Mouse (Mus musculus) heart, postnatal 0 days (tissue): ENCODE results near the gene Gfra1. TPM values are rescaled to one million over a fixed set of nuclear protein-coding genes. Genes with fewer than 3 reads are reported as not detected.

ENCODE experiments used
- ATAC-seq: fragments of 200-750 bp; cut with Nextera tagmentation; 2 replicates; pipeline ENCODE4 v1.8.0; 2017; ENCODE audit warnings: low read depth, moderate number of reproducible peaks, moderate library complexity; ENCODE audit not compliant: insufficient read depth
- DNase-seq: peaks from one replicate; pipeline ENCODE4 v3.0.0-alpha.2; 2016; ENCODE audit warnings: low spot score
- H3K27ac ChIP-seq: fragments of 300-500 bp; sonication (generic); 2 replicates; pipeline ENCODE4 v1.5.1; 2014; ENCODE audit warnings: low read depth, mild to moderate bottlenecking
- H3K27me3 ChIP-seq: fragments of 300-500 bp; sonication (generic); 2 replicates; pipeline ENCODE4 v1.6.1; 2014; ENCODE audit warnings: low read length, mixed read lengths; ENCODE audit not compliant: control insufficient read depth, insufficient read depth
- H3K36me3 ChIP-seq: fragments of 300-500 bp; sonication (generic); replicated peaks from 2 replicates; pipeline ENCODE4 v1.6.1; 2014; ENCODE audit warnings: low read length, mixed read lengths; ENCODE audit not compliant: control insufficient read depth, insufficient read depth
- H3K4me1 ChIP-seq: fragments of 300-500 bp; sonication (generic); 2 replicates; pipeline ENCODE4 v1.6.1; 2014; ENCODE audit warnings: antibody characterized with exemption; ENCODE audit not compliant: control insufficient read depth, insufficient read depth
- H3K4me2 ChIP-seq: fragments of 300-500 bp; sonication (generic); 2 replicates; pipeline ENCODE4 v1.6.1; 2014; ENCODE audit warnings: low read depth, mild to moderate bottlenecking, low read length, moderate library complexity
- H3K4me3 ChIP-seq: fragments of 300-500 bp; sonication (generic); 2 replicates; pipeline ENCODE4 v1.5.1; 2014; ENCODE audit warnings: low read depth, low read length
- H3K9ac ChIP-seq: fragments of 300-500 bp; sonication (generic); replicated peaks from 2 replicates; pipeline ENCODE4 v1.6.1; 2014; ENCODE audit warnings: low read depth, low read length, mixed read lengths
- H3K9me3 ChIP-seq: fragments of 300-500 bp; sonication (generic); replicated peaks from 2 replicates; pipeline ENCODE4 v1.6.1; 2016; ENCODE audit warnings: low read length; ENCODE audit not compliant: control insufficient read depth
- CTCF ChIP-seq: IDR thresholded peaks from 2 replicates; pipeline ENCODE4 v1.5.1; 2016; ENCODE audit warnings: antibody characterized with exemption, control low read depth, low read depth
- EP300 ChIP-seq: IDR thresholded peaks from 2 replicates; pipeline ENCODE4 v1.6.1; 2016; ENCODE audit warnings: antibody characterized with exemption, low read depth
- WGBS: fragments of 180-500 bp; shearing (Covaris S2); extraction: QIAGEN DNeasy Blood & Tissue Kit; methylation state at CpG from one replicate; pipeline ENCODE4 v1.1.7; 2014; 5-methylcytosine and 5-hydroxymethylcytosine counted together
- polyA plus RNA-seq: library from polyadenylated mRNA; unstranded; fragments of >200 nt; fragmentation: Nextera tagmentation; extraction: Ambion mirVana; gene quantifications from 2 replicates; pipeline ENCODE4 v1.2.1, GENCODE M21; 2015
- total RNA-seq: library from RNA; depleted of rRNA; stranded (reverse); fragments of >200 nt; gene quantifications from 2 replicates; pipeline ENCODE4 v1.2.3, GENCODE M21; 2014; ENCODE audit warnings: low replicate concordance

The Gfra1 gene
- total and polyA plus RNA-seq, 2 experiments from 2014 or later = 0.63 to 0.65 TPM

GRCm38 (mm10) chr19:58226882-58227281 lies 228.8 kb downstream of the Gfra1 start:
- Histone ChIP-seq H3K36me3 (no peaks in the 10 kb centered on the region), H3K4me2 (no peak overlapping the region), H3K4me1 (no peaks in the 10 kb centered on the region), H3K27me3 (no peaks in the 10 kb centered on the region), H3K27ac (no peak overlapping the region), H3K9me3 (no peaks in the 10 kb centered on the region), H3K9ac (no peak overlapping the region), H3K4me3 (no peak overlapping the region)
- no peak for DNase-seq
- no peak for ATAC-seq
- 55% methylated on average over 3 of the region's 3 CpGs for WGBS
- no peak for TF ChIP-seq CTCF
- TF ChIP-seq EP300 = no peak

DNA sequence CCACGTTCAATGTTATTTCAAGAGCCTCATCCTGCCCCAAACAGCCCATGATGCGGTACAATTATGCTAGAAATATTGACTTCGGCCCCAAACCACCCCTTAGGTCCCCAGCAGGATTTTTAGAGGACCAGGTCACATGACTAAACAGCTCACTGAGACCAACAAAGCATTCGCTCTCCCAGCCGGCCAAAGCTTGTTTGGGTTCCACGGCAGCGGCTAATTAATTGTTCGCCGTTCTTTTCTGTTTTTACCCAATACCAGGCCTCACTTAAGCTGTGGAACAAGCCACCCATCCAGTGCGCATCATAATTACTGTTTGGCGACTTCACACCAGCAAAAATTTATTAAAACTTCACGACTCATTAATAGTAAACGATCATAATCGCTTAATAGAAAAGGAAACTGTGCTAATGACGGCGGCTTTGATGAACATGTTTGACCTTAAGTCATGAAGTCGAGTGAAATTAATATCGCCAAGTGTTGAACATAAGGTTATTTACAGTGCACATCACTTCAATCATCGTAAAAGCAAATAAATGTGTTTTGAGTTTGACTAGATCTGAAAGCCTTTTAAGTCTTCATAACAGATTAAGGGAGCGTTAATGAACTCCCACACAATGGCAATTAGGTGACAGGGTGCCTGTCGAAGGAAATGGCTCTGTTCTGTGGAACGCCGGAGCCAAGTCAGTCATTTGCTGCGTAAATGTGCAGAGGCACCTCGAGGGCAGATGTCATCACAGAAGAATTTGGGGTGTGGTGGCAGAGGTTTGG lies 235.5 kb downstream of the Gfra1 start:
- Histone ChIP-seq H3K36me3 (no peaks in the 10 kb centered on the region), H3K4me1 (no peaks in the 10 kb centered on the region), H3K9ac (no peak overlapping the region), H3K27ac (no peak overlapping the region), H3K9me3 (no peaks in the 10 kb centered on the region), H3K4me2 (no peak overlapping the region), H3K27me3 (0 out of 2 replicates have a peak, but pooled peaks cover 4% of the 10 kb centered on the region), H3K4me3 (no peak overlapping the region)
- ATAC-seq = no peak
- DNase-seq = no peak
- WGBS = 81% methylated on average over 25 of the region's 25 CpGs
- no peak for TF ChIP-seq CTCF
- no peak for TF ChIP-seq EP300

- H3K27me3 ChIP-seq = 0 out of 2 replicates have a peak, but pooled peaks cover 7% of the 10 kb centered on the region
- no peak for DNase-seq
- H3K4me2 ChIP-seq = no peak overlapping the region
- WGBS = 71% methylated on average over 4 of the region's 4 CpGs
- H3K36me3 ChIP-seq = no peaks in the 10 kb centered on the region
- no peak overlapping the region for H3K4me3 ChIP-seq
- TF ChIP-seq EP300 (no peak), CTCF (no peak)
- H3K9me3 ChIP-seq = no peaks in the 10 kb centered on the region
- no peaks in the 10 kb centered on the region for H3K4me1 ChIP-seq
- ATAC-seq = no peak
- H3K27ac ChIP-seq = no peak overlapping the region
- no peak overlapping the region for H3K9ac ChIP-seq
Observed at GRCm38 (mm10) chr19:58217591-58217990, 238.1 kb downstream of the Gfra1 start.

DNA sequence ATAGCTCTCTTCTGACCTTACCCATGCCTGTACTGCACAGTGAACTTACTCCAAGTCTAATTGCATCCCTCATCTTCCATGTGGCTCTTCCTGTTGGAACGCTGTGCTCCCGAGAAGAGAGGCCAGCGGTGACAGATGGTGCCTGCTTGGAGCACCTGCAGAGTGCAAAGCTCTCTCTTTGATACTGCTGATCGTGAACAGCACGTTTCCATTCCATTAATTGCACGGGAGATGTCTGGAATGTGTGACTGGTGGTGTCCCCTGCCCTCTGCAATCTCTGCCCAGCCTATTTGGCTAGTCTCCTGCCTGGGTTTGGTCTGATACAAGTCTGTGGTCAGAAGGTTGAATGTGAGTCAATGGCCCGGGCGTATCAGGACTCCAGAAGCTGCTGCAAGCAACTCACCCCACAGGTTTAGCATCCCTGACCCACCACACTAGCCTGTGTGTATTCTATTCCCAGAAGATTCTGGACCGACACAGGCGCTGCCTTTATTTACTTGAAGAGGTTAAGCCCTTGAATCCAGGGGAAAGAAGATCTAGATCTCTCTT lies 249.1 kb downstream of the Gfra1 start:
- Histone ChIP-seq H3K4me1 (no peaks in the 10 kb centered on the region), H3K9me3 (no peaks in the 10 kb centered on the region), H3K27me3 (no peaks in the 10 kb centered on the region), H3K27ac (no peak overlapping the region), H3K4me3 (no peak overlapping the region), H3K4me2 (no peak overlapping the region), H3K9ac (no peak overlapping the region), H3K36me3 (no peaks in the 10 kb centered on the region)
- ATAC-seq (no peak), DNase-seq (no peak)
- 60% methylated on average over 10 of the region's 10 CpGs for WGBS
- TF ChIP-seq EP300 (no peak), CTCF (no peak)

DNA sequence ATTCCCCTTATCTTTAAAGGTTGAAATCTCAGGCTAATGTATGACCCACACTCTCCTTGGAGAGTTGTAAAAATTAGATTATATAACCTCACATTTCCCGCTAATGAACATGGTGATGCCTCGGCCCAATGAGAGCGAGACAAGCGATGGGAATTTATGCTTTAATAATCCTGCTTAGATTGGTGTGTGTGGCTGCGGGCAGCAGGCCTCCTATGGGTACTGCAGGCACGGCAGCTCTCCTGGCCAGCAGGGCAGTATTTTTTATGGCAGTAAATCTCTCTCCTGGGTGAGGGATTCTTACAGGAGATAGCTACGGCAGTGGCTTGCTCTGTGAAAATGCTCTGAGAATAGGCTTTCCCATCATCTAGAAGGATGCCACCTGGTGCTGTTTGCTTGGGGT lies 250.2 kb downstream of the Gfra1 start:
- DNase-seq = no peak
- no peak for ATAC-seq
- TF ChIP-seq CTCF (no peak), EP300 (no peak)
- 90% methylated on average over 7 of the region's 7 CpGs for WGBS
- Histone ChIP-seq H3K9me3 (no peaks in the 10 kb centered on the region), H3K4me2 (no peak overlapping the region), H3K27ac (no peak overlapping the region), H3K9ac (no peak overlapping the region), H3K36me3 (no peaks in the 10 kb centered on the region), H3K27me3 (no peaks in the 10 kb centered on the region), H3K4me1 (no peaks in the 10 kb centered on the region), H3K4me3 (no peak overlapping the region)
